Mouse (Mus musculus) left cerebral cortex, postnatal 4 days (tissue): ENCODE measurements around the gene Gm11733. TPM values are rescaled to one million over a fixed set of nuclear protein-coding genes. Genes with fewer than 3 reads are reported as not detected.

ENCODE experiments used
- DNase-seq: peaks from one replicate; pipeline ENCODE4 v3.0.0-alpha.2; 2022
- intact Hi-C: fragments of 180-260 bp; cut with DNase I; formaldehyde crosslinking; loops from one replicate; pipeline ENCODE4 v1.15.1; 2025
- total RNA-seq, 2 experiments: library from RNA; stranded (reverse); gene quantifications; 2 replicates each; pipeline ENCODE4 v1.2.3; 2021

Gene Gm11733
- total RNA-seq, 2 experiments from 2014 or later = not detected

GRCm38 (mm10) chr11:117525606-117526349, 41.6 kb downstream of the Gm11733 start:
- DNase-seq = no peak
- intact Hi-C loops = no loop called here

- no peak for DNase-seq
- intact Hi-C loops = no loop called here
These were observed 48.2 kb downstream of the Gm11733 start for GRCm38 (mm10) chr11:117532374-117532773.

GRCm38 (mm10) chr11:117534912-117535311, 50.7 kb downstream of the Gm11733 start:
- intact Hi-C loops = no loop called here

GRCm38 (mm10) chr11:117535491-117536304, 51.5 kb downstream of the Gm11733 start:
- intact Hi-C loops = no loop called here

More at GRCm38 (mm10) chr11:117534912-117535311, 50.7 kb downstream of the Gm11733 start:
- peak; percentile 75 for DNase-seq

GRCm38 (mm10) chr11:117536586-117536985, 52.4 kb downstream of the Gm11733 start:
- DNase-seq = no peak
- intact Hi-C loops = no loop called here

More at GRCm38 (mm10) chr11:117535491-117536304, 51.5 kb downstream of the Gm11733 start:
- no peak for DNase-seq

Other genes with a start within 250 kb of the Gm11733 start
- 10 to 100 TPM; 89.8 to 90.7 TPM for gene Tnrc6c, start 169.9 kb downstream of the Gm11733 start, total RNA-seq